Mouse (Mus musculus) brain, embryonic 14.5 days (tissue): ENCODE results near the gene Brdt. TPM values are rescaled to one million over a fixed set of nuclear protein-coding genes. Genes with fewer than 3 reads are reported as not detected.

Experiments used
- DNase-seq: peaks from one replicate; pipeline ENCODE4 v3.0.0-alpha.2; 2011; ENCODE audit warnings: low read depth
- CTCF ChIP-seq: fragments of 200-500 bp; IDR thresholded peaks from 2 replicates; pipeline ENCODE4 v1.5.1; 2012; ENCODE audit warnings: inconsistent platforms, mild to moderate bottlenecking, moderate library complexity, borderline replicate concordance; ENCODE audit not compliant: insufficient read depth, insufficient read length; ENCODE audit errors: extremely low read depth
- POLR2A ChIP-seq: fragments of 200-500 bp; IDR thresholded peaks from 2 replicates; pipeline ENCODE4 v1.6.1; 2012; ENCODE audit warnings: mild to moderate bottlenecking, inconsistent platforms, borderline replicate concordance; ENCODE audit not compliant: poor library complexity, insufficient read depth, insufficient read length, severe bottlenecking; ENCODE audit errors: extremely low read depth
- polyA plus RNA-seq: library from polyadenylated mRNA; depleted of rRNA; stranded (reverse); fragments of >200 nt; gene quantifications from 2 replicates; pipeline ENCODE4 v1.2.3, GENCODE M21; 2012; rRNA removed

Brdt gene
- polyA plus RNA-seq, 1 experiment: 3.6 TPM

DNA sequence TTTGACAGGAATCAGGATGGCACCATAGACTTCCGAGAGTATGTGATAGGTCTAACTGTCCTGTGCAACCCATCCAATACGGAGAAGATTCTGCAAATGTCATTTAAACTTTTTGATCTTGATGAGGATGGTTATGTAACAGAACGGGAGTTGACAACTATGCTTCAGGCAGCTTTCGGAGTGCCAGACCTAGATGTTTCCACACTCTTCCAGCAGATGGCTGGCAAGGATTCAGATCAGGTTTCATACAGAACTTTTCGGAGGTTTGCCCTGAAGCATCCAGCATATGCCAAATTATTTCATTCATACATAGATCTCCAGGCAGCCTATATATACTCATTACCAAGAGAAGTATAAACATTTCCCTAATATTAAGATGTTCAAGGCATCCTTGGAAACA, 103.0 kb downstream of the Brdt start:
- TF ChIP-seq CTCF: no peak
- TF ChIP-seq POLR2A: no peak
- no peak for DNase-seq

DNA sequence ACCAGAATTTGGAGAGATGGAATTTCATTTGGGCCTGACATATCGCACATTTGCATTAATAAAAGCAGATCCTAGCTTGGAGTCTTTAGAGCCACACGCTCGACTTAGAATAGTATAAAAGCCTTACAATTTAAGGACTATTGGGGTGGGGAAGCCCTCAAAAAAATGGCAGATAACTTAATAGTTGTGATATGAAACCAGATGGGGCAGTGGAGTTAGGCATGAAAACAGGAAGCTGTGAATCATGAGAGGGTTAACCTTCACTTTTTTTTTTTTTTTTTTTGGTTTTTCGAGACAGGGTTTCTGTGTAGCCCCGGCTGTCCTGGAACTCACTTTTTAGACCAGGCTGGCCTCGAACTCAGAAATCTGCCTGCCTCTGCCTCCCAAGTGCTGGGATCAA, 105.2 kb downstream of the Brdt start:
- no peak for TF ChIP-seq CTCF
- no peak for TF ChIP-seq POLR2A
- DNase-seq: no peak

Other genes starting within 250 kb of the Brdt start
- gene Tgfbr3, start 41.5 kb upstream of the Brdt start, polyA plus RNA-seq: 2.4 and 5.2 TPM in 2 replicates
- 1.7 and 2.7 TPM in 2 replicates for gene Ephx4, start 71.6 kb downstream of the Brdt start, polyA plus RNA-seq
- not detected in 2 replicates for gene Lpcat2b, start 100.4 kb downstream of the Brdt start, polyA plus RNA-seq
- gene Btbd8, start 106.8 kb downstream of the Brdt start, polyA plus RNA-seq: 13.0 and 15.2 TPM in 2 replicates
- gene Gm42669, start 176.5 kb downstream of the Brdt start, polyA plus RNA-seq: 0.16 and 0.33 TPM in 2 replicates
- 0.10 TPM in 2 replicates for gene 1700028K03Rik, start 203.6 kb downstream of the Brdt start, polyA plus RNA-seq